Mouse (Mus musculus): ENCODE results near the gene Tns1. TPM values are rescaled to one million over a fixed set of nuclear protein-coding genes. Genes with fewer than 3 reads are reported as not detected.

Tns1 gene
- polyA plus RNA-seq, 1 experiment from 2014 or later, result 23.0 TPM

GRCm38 (mm10) chr1:74005020-74005419, 119.2 kb downstream of the Tns1 start:
- no peak overlapping the region for H3K9ac ChIP-seq (ENCODE audit: low read depth, low read length)
- H3K9me3 ChIP-seq (replicated peaks; ENCODE audit: control insufficient read depth, low read length), result no peaks in the 10 kb centered on the region
- H3K36me3 ChIP-seq (ENCODE audit: control insufficient read depth, insufficient read depth), result no peaks in the 10 kb centered on the region
- 70% methylated on average over 3 of the region's 3 CpGs for WGBS (ENCODE audit: insufficient replicate concordance)
- no peak overlapping the region for H3K4me2 ChIP-seq (ENCODE audit: low read depth, low read length)
- no peak for ATAC-seq (ENCODE audit: low read depth)
- H3K27me3 ChIP-seq (ENCODE audit: control insufficient read depth, insufficient read depth, low read depth, low read length), result no peaks in the 10 kb centered on the region
- H3K4me3 ChIP-seq (ENCODE audit: low read depth, low read length), result no peak overlapping the region
- peaks cover 40% of the 10 kb centered on the region for H3K4me1 ChIP-seq (ENCODE audit: control insufficient read depth, low read depth, low read length)
- no peak overlapping the region for H3K27ac ChIP-seq (ENCODE audit: low read length)

- H3K4me2 ChIP-seq (ENCODE audit: low read depth, low read length), result no peak overlapping the region
- 31% methylated on average over 2 of the region's 2 CpGs for WGBS (ENCODE audit: insufficient replicate concordance)
- ATAC-seq (ENCODE audit: low read depth), result no peak
- no peak overlapping the region for H3K4me3 ChIP-seq (ENCODE audit: low read depth, low read length)
- no peak overlapping the region for H3K9ac ChIP-seq (ENCODE audit: low read depth, low read length)
- 0 out of 2 replicates have a peak overlapping the region, but pooled peaks have one; percentile 45 for H3K27ac ChIP-seq (ENCODE audit: low read length)
- H3K4me1 ChIP-seq (ENCODE audit: control insufficient read depth, low read depth, low read length), result peaks cover 52% of the 10 kb centered on the region
- no peaks in the 10 kb centered on the region for H3K36me3 ChIP-seq (ENCODE audit: control insufficient read depth, insufficient read depth)
- H3K27me3 ChIP-seq (ENCODE audit: control insufficient read depth, insufficient read depth, low read depth, low read length), result no peaks in the 10 kb centered on the region
- H3K9me3 ChIP-seq (replicated peaks; ENCODE audit: control insufficient read depth, low read length), result no peaks in the 10 kb centered on the region
These were observed 120.5 kb downstream of the Tns1 start for GRCm38 (mm10) chr1:74003723-74004122.

GRCm38 (mm10) chr1:74001449-74001820, 122.8 kb downstream of the Tns1 start:
- WGBS (ENCODE audit: insufficient replicate concordance), result 17% methylated on average over 10 of the region's 10 CpGs
- Histone ChIP-seq H3K27me3 (ENCODE audit: control insufficient read depth, insufficient read depth, low read depth, low read length) (no peaks in the 10 kb centered on the region), H3K9me3 (replicated peaks; ENCODE audit: control insufficient read depth, low read length) (no peaks in the 10 kb centered on the region), H3K36me3 (ENCODE audit: control insufficient read depth, insufficient read depth) (peaks cover 5% of the 10 kb centered on the region; the same call in 1 of the 2 replicates), H3K27ac (ENCODE audit: low read length) (peak overlapping the region; percentile 79), H3K9ac (ENCODE audit: low read depth, low read length) (peak overlapping the region; percentile 70), H3K4me1 (ENCODE audit: control insufficient read depth, low read depth, low read length) (peaks cover 58% of the 10 kb centered on the region), H3K4me2 (ENCODE audit: low read depth, low read length) (peak overlapping the region; percentile 71), H3K4me3 (ENCODE audit: low read depth, low read length) (peak overlapping the region; percentile 65)
- ATAC-seq (ENCODE audit: low read depth), result peak; percentile 93

- H3K27ac ChIP-seq (ENCODE audit: low read length), result peak overlapping the region; percentile 79
- WGBS (ENCODE audit: insufficient replicate concordance), result 16% methylated on average over 2 of the region's 2 CpGs
- peak overlapping the region; percentile 65 for H3K4me3 ChIP-seq (ENCODE audit: low read depth, low read length)
- peaks cover 5% of the 10 kb centered on the region; the same call in 1 of the 2 replicates for H3K36me3 ChIP-seq (ENCODE audit: control insufficient read depth, insufficient read depth)
- H3K4me2 ChIP-seq (ENCODE audit: low read depth, low read length), result peak overlapping the region; percentile 71
- peak overlapping the region; percentile 70 for H3K9ac ChIP-seq (ENCODE audit: low read depth, low read length)
- peaks cover 58% of the 10 kb centered on the region for H3K4me1 ChIP-seq (ENCODE audit: control insufficient read depth, low read depth, low read length)
- ATAC-seq (ENCODE audit: low read depth), result peak; percentile 25
- no peaks in the 10 kb centered on the region for H3K9me3 ChIP-seq (replicated peaks; ENCODE audit: control insufficient read depth, low read length)
- H3K27me3 ChIP-seq (ENCODE audit: control insufficient read depth, insufficient read depth, low read depth, low read length), result no peaks in the 10 kb centered on the region
These were observed 123.3 kb downstream of the Tns1 start for GRCm38 (mm10) chr1:74000810-74001448.

GRCm38 (mm10) chr1:74000191-74000651, 124.0 kb downstream of the Tns1 start:
- H3K4me3 ChIP-seq (ENCODE audit: low read depth, low read length), result peak overlapping the region; percentile 65
- H3K27me3 ChIP-seq (ENCODE audit: control insufficient read depth, insufficient read depth, low read depth, low read length), result no peaks in the 10 kb centered on the region
- 16% methylated on average over 5 of the region's 5 CpGs for WGBS (ENCODE audit: insufficient replicate concordance)
- ATAC-seq (ENCODE audit: low read depth), result no peak
- H3K9me3 ChIP-seq (replicated peaks; ENCODE audit: control insufficient read depth, low read length), result no peaks in the 10 kb centered on the region
- H3K4me2 ChIP-seq (ENCODE audit: low read depth, low read length), result peak overlapping the region; percentile 71
- H3K27ac ChIP-seq (ENCODE audit: low read length), result peak overlapping the region; percentile 78
- peaks cover 58% of the 10 kb centered on the region for H3K4me1 ChIP-seq (ENCODE audit: control insufficient read depth, low read depth, low read length)
- H3K9ac ChIP-seq (ENCODE audit: low read depth, low read length), result peak overlapping the region; percentile 66
- peaks cover 12% of the 10 kb centered on the region for H3K36me3 ChIP-seq (ENCODE audit: control insufficient read depth, insufficient read depth)

GRCm38 (mm10) chr1:73999533-73999932, 124.7 kb downstream of the Tns1 start:
- peak overlapping the region; percentile 71 for H3K4me2 ChIP-seq (ENCODE audit: low read depth, low read length)
- H3K36me3 ChIP-seq (ENCODE audit: control insufficient read depth, insufficient read depth), result peaks cover 16% of the 10 kb centered on the region
- H3K27ac ChIP-seq (ENCODE audit: low read length), result peak overlapping the region; percentile 47; the same call in 1 of the 2 replicates
- peaks cover 58% of the 10 kb centered on the region for H3K4me1 ChIP-seq (ENCODE audit: control insufficient read depth, low read depth, low read length)
- no peak for ATAC-seq (ENCODE audit: low read depth)
- H3K9ac ChIP-seq (ENCODE audit: low read depth, low read length), result peak overlapping the region; percentile 66; the same call in 1 of the 2 replicates
- H3K9me3 ChIP-seq (replicated peaks; ENCODE audit: control insufficient read depth, low read length), result no peaks in the 10 kb centered on the region
- H3K27me3 ChIP-seq (ENCODE audit: control insufficient read depth, insufficient read depth, low read depth, low read length), result no peaks in the 10 kb centered on the region
- H3K4me3 ChIP-seq (ENCODE audit: low read depth, low read length), result peak overlapping the region; percentile 65
- WGBS (ENCODE audit: insufficient replicate concordance), result 65% methylated on average over 5 of the region's 5 CpGs

- Histone ChIP-seq H3K36me3 (ENCODE audit: control insufficient read depth, insufficient read depth) (peaks cover 16% of the 10 kb centered on the region), H3K4me1 (ENCODE audit: control insufficient read depth, low read depth, low read length) (peaks cover 58% of the 10 kb centered on the region), H3K9ac (ENCODE audit: low read depth, low read length) (peak overlapping the region; percentile 27; the same call in 1 of the 2 replicates), H3K27ac (ENCODE audit: low read length) (0 out of 2 replicates have a peak overlapping the region, but pooled peaks have one; percentile 19), H3K9me3 (replicated peaks; ENCODE audit: control insufficient read depth, low read length) (no peaks in the 10 kb centered on the region), H3K27me3 (ENCODE audit: control insufficient read depth, insufficient read depth, low read depth, low read length) (no peaks in the 10 kb centered on the region), H3K4me3 (ENCODE audit: low read depth, low read length) (peak overlapping the region; percentile 65), H3K4me2 (ENCODE audit: low read depth, low read length) (peak overlapping the region; percentile 71)
- no peak for ATAC-seq (ENCODE audit: low read depth)
- WGBS (ENCODE audit: insufficient replicate concordance), result 36% methylated on average over 5 of the region's 5 CpGs
These were observed 125.3 kb downstream of the Tns1 start for GRCm38 (mm10) chr1:73998925-73999375.

GRCm38 (mm10) chr1:73998131-73998865, 126.0 kb downstream of the Tns1 start:
- Histone ChIP-seq H3K27me3 (ENCODE audit: control insufficient read depth, insufficient read depth, low read depth, low read length) (no peaks in the 10 kb centered on the region), H3K9me3 (replicated peaks; ENCODE audit: control insufficient read depth, low read length) (no peaks in the 10 kb centered on the region), H3K4me3 (ENCODE audit: low read depth, low read length) (0 out of 2 replicates have a peak overlapping the region, but pooled peaks have one; percentile 65), H3K4me1 (ENCODE audit: control insufficient read depth, low read depth, low read length) (peaks cover 51% of the 10 kb centered on the region), H3K4me2 (ENCODE audit: low read depth, low read length) (peak overlapping the region; percentile 71; the same call in 1 of the 2 replicates), H3K36me3 (ENCODE audit: control insufficient read depth, insufficient read depth) (peaks cover 16% of the 10 kb centered on the region), H3K9ac (ENCODE audit: low read depth, low read length) (no peak overlapping the region), H3K27ac (ENCODE audit: low read length) (peak overlapping the region; percentile 52; the same call in 1 of the 2 replicates)
- ATAC-seq (ENCODE audit: low read depth), result no peak
- WGBS (ENCODE audit: insufficient replicate concordance), result 51% methylated on average over 9 of the region's 9 CpGs
